ENCODE assay signal across 8 mouse cellular contexts in the genomic region with DNA sequence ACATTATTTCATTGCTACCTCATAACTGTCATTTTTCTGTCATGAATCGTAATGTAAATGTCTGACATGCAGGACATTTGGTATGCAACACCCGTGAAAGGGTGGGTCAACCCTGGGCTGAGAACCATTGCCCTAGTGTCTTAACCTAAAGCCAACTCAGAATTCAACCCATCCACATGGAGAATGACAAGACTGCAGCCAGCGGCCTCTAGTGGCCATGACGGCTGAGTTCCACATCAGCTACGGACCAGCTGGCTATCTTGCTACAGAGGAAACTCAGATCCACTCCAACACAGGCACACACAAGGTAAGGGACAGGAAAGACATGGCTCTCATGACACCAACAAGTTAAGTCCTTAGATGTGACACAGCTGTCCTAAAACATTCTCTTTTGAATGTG. TPM values are rescaled to one million over a fixed set of nuclear protein-coding genes. Genes with fewer than 3 reads are reported as not detected.
DNase-seq lines count a peak whose midpoint lies in the region; ATAC-seq and TF ChIP-seq lines count a peak whose summit lies in the region.

No protein-coding gene starts in this region.

- ATAC-seq in kidney, embryonic 14.5 days (ENCODE audit: low FRiP score, low TSS enrichment): peak; percentile 63

- no peaks in the 10 kb centered on the region for H3K79me2 ChIP-seq in liver, adult 2 months (ENCODE audit: control insufficient read depth, insufficient read depth, low read length)

- H3K36me3 ChIP-seq in heart, embryonic 10.5 days: peaks cover 39% of the 10 kb centered on the region
- H3K36me3 ChIP-seq in kidney, embryonic 14.5 days (ENCODE audit: control insufficient read depth, insufficient read depth, low read length): peaks cover 17% of the 10 kb centered on the region; the same call in 1 of the 2 replicates
- peaks cover 3% of the 10 kb centered on the region; the same call in 1 of the 2 replicates for H3K36me3 ChIP-seq in liver, adult 2 months (ENCODE audit: control insufficient read depth, insufficient read depth, low read length)

- 25% methylated on average over 5 of the region's 5 CpGs for WGBS in heart, embryonic 10.5 days
- 26% methylated on average over 5 of the region's 5 CpGs for WGBS in kidney, embryonic 14.5 days
- 34% methylated on average over 5 of the region's 5 CpGs for WGBS in liver, adult 2 months
- WGBS in olfactory bulb, adult 2 months: 28% methylated on average over 5 of the region's 5 CpGs

- peak; percentile 27 to 40 for DNase-seq in B cell, adult 2 months
- peak; percentile 78 to 92 for DNase-seq in adrenal gland, adult (ENCODE audit: inconsistent age in 2 of 2, low spot score in 1 of 2)
- peak; percentile 83 for DNase-seq in embryo, embryonic 10.5 days (ENCODE audit: low spot score)
- DNase-seq in heart, embryonic 10.5 days (ENCODE audit: low spot score): peak; percentile 85
- DNase-seq in liver, adult 2 months (ENCODE audit: extremely low read depth, low read depth, low spot score): peak; percentile 37
- peak; percentile 42 to 75 for DNase-seq in urinary bladder, postnatal 4 days (ENCODE audit: low spot score in 2 of 2)

- H3K9ac ChIP-seq in kidney, embryonic 14.5 days (ENCODE audit: low read depth, low read length): no peak overlapping the region
- H3K9ac ChIP-seq in liver, adult 2 months (ENCODE audit: low read depth, low read length): no peak overlapping the region

- TF ChIP-seq CTCF in liver, adult 2 months (IDR thresholded peaks at IDR 0.05; ENCODE audit: low read depth, low read length): peak; percentile 90
- TF ChIP-seq CTCF in olfactory bulb, adult 2 months (IDR thresholded peaks at IDR 0.05; ENCODE audit: insufficient read depth, low read depth, low read length): peak; percentile 44; the same call in 1 of the 2 replicates

- no peak for TF ChIP-seq POLR2A in liver, adult 2 months (IDR thresholded peaks at IDR 0.05; ENCODE audit: extremely low read depth, insufficient read depth, low read length)
- no peak for TF ChIP-seq POLR2A in olfactory bulb, adult 2 months (IDR thresholded peaks at IDR 0.05; ENCODE audit: insufficient read depth, low read depth, low read length)

- no peak overlapping the region for H3K27ac ChIP-seq in heart, embryonic 10.5 days
- no peak overlapping the region for H3K27ac ChIP-seq in kidney, embryonic 14.5 days (ENCODE audit: low read depth, low read length)
- H3K27ac ChIP-seq in liver, adult 2 months (replicated peaks; ENCODE audit: insufficient read depth, low read depth, low read length): no peak overlapping the region
- H3K27ac ChIP-seq in olfactory bulb, adult 2 months (ENCODE audit: insufficient read depth, low read depth, low read length): no peak overlapping the region

- H3K4me2 ChIP-seq in kidney, embryonic 14.5 days (replicated peaks; ENCODE audit: low read depth, low read length): no peak overlapping the region

- H3K4me3 ChIP-seq in heart, embryonic 10.5 days: no peak overlapping the region
- no peak overlapping the region for H3K4me3 ChIP-seq in kidney, embryonic 14.5 days (ENCODE audit: low read length)
- H3K4me3 ChIP-seq in liver, adult 2 months (ENCODE audit: insufficient read depth, low read depth, low read length): no peak overlapping the region
- H3K4me3 ChIP-seq in olfactory bulb, adult 2 months (ENCODE audit: insufficient read depth, low read depth, low read length): no peak overlapping the region

- H3K27me3 ChIP-seq in heart, embryonic 10.5 days (ENCODE audit: insufficient read depth, poor library complexity, severe bottlenecking): peaks cover 6% of the 10 kb centered on the region; the same call in 1 of the 2 replicates
- no peaks in the 10 kb centered on the region for H3K27me3 ChIP-seq in kidney, embryonic 14.5 days (ENCODE audit: control insufficient read depth, insufficient read depth, low read length)
- no peaks in the 10 kb centered on the region for H3K27me3 ChIP-seq in liver, adult 2 months (ENCODE audit: control insufficient read depth, insufficient read depth, low read length)

- no peaks in the 10 kb centered on the region for H3K9me3 ChIP-seq in heart, embryonic 10.5 days
- no peaks in the 10 kb centered on the region for H3K9me3 ChIP-seq in kidney, embryonic 14.5 days (ENCODE audit: control insufficient read depth, low read length)

- peaks cover 19% of the 10 kb centered on the region for H3K4me1 ChIP-seq in heart, embryonic 10.5 days
- no peaks in the 10 kb centered on the region for H3K4me1 ChIP-seq in kidney, embryonic 14.5 days (ENCODE audit: control insufficient read depth, insufficient read depth, low read length)
- no peaks in the 10 kb centered on the region for H3K4me1 ChIP-seq in liver, adult 2 months (ENCODE audit: control insufficient read depth, insufficient read depth, low read length)
- H3K4me1 ChIP-seq in olfactory bulb, adult 2 months (ENCODE audit: control insufficient read depth, insufficient read depth, low read length): no peaks in the 10 kb centered on the region

RNA-seq across cellular contexts. Expression of a gene that starts 9.5 kb away (rescaled TPM):
- polyA plus RNA-seq in heart, embryonic 10.5 days (2016; fragmentation: Nextera tagmentation; extraction: Ambion mirVana): 53.1 TPM in 2 replicates
- 47.7 and 50.7 TPM in 2 replicates for polyA plus RNA-seq in kidney, embryonic 14.5 days (2014; fragmentation: Nextera tagmentation; extraction: Ambion mirVana)
- 10.8 and 14.0 TPM in 2 replicates for total RNA-seq in liver, adult 2 months (2014; rRNA removed)
- 15.5 and 22.5 TPM in 2 replicates for polyA plus RNA-seq in liver, adult 2 months (2012; rRNA removed)
- polyA plus RNA-seq in olfactory bulb, adult 2 months (2012; ENCODE audit: insufficient read depth, insufficient read length, low replicate concordance, missing spikeins): not detected in 2 replicates

Comparison
In these comparisons a context has a peak if more than half of its experiments do, and no peak if none do; other contexts are left out.
1. DNase-seq: peak in every context shown above with its lines; median percentile 85 in adrenal gland, adult; 85 in heart, embryonic 10.5 days; 83 in embryo, embryonic 10.5 days; 58 in urinary bladder, postnatal 4 days; 37 in liver, adult 2 months; 34 in B cell, adult 2 months.
2. RNA of a gene that starts 9.5 kb away (polyA plus RNA-seq): 53.1 TPM in heart, embryonic 10.5 days, 47.7 to 50.7 TPM in kidney, embryonic 14.5 days and 15.5 to 22.5 TPM in liver, adult 2 months; not detected in olfactory bulb, adult 2 months; every median in the first group is over 10 times any median in the second.